Mouse (Mus musculus) cortical plate, adult 2 months (tissue): ENCODE data around the gene Lonp2.

Source experiments
- CTCF ChIP-seq: fragments of 200-500 bp; IDR thresholded peaks from 2 replicates; pipeline ENCODE4 v1.5.1; 2011; ENCODE audit warnings: mild to moderate bottlenecking, control low read depth, low read length; ENCODE audit not compliant: insufficient read depth; ENCODE audit errors: extremely low read depth
- POLR2A ChIP-seq: fragments of 200-500 bp; IDR thresholded peaks from 2 replicates; pipeline ENCODE4 v1.6.1; 2011; ENCODE audit warnings: mild to moderate bottlenecking, low read length, control low read depth; ENCODE audit not compliant: insufficient read depth; ENCODE audit errors: extremely low read depth

DNA sequence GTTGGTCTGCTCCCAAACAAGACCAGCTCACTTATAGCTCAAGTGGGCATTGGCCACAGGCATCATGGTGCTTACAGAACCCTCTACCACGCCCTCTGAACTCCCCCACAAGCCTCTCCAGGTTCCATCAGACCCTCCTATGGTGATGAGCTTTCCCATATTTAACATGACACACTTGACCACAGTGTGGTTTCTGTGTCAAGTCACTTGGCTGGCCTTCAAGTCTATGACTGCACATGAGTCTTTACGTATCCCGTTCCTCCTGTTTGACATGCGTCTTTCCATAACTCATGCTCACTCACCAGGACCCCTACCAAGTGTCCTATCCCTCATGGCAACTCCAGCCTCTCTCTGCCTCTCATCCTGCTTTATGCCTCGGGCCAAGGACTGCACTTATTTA, 28.2 kb upstream of the Lonp2 start:
- no peak for TF ChIP-seq POLR2A
- TF ChIP-seq CTCF = no peak
